Mouse (Mus musculus): ENCODE measurements around the gene Osbp2.

DNA sequence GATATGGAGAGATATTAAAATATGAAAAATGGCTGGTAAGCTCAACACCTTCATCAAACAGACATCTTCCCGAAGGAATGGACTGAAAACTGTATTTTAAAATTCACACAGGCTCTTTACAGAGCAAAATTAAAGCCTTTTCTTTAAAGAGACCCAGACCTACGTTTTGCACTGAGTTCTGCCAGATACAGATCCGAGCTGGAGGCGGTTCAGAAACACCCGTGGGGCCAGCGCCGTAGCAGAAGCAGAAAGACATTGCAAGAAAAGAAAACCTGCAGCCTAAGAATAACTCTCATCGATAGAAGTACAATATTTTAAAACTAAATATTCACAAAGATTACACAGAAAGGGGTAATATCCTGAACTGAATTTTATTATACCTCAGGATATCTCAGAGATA lies 121.3 kb downstream of the Osbp2 start:
- TF ChIP-seq POLR2A (IDR thresholded peaks at IDR 0.05; ENCODE audit: insufficient read depth, low read length) (no peak), CTCF (IDR thresholded peaks at IDR 0.05; ENCODE audit: low read depth, low read length) (no peak)
